Mouse (Mus musculus): ENCODE data around the gene Rbm48. TPM values are rescaled to one million over a fixed set of nuclear protein-coding genes. Genes with fewer than 3 reads are reported as not detected.
A peak's percentile ranks its signal among the peaks of the same experiment; 100 is the strongest.

The Rbm48 gene
- polyA plus RNA-seq, 1 experiment from 2014 or later = 15.5 TPM

DNA sequence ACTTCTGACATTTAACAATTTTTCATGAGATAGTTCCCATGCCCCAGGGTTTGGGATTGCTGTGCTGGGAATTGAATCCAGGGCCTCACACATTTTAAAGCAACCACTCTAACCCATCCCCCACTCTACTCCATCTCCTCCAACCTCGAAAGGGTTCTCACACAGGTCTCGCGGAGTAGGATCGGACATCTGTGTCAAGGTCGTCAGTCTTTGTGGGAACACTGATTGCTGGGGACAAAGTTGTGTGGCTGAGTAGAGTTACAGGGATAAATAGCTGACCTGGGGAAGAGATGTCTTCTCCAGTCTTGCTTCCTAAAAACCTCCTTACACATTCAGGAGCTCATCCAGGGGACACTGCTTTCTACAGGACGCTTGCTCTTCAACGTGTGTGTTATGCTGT lies 17.3 kb downstream of the Rbm48 start:
- ATAC-seq (ENCODE audit: low FRiP score) = no peak
- Histone ChIP-seq H3K4me2 (replicated peaks; ENCODE audit: low read depth, low read length) (no peak overlapping the region), H3K27ac (ENCODE audit: low read depth, low read length) (no peak overlapping the region), H3K4me3 (ENCODE audit: low read depth, low read length) (no peak overlapping the region), H3K27me3 (ENCODE audit: control insufficient read depth, insufficient read depth, low read length) (no peaks in the 10 kb centered on the region), H3K9me3 (ENCODE audit: control insufficient read depth, low read length) (no peaks in the 10 kb centered on the region), H3K9ac (ENCODE audit: low read depth, low read length) (no peak overlapping the region), H3K36me3 (ENCODE audit: control insufficient read depth, insufficient read depth, low read length) (peaks cover 28% of the 10 kb centered on the region), H3K4me1 (replicated peaks; ENCODE audit: control insufficient read depth, insufficient read depth, low read length) (no peaks in the 10 kb centered on the region)
- 95% methylated on average over 7 of the region's 7 CpGs for WGBS
- DNase-seq (ENCODE audit: low spot score) = no peak

DNA sequence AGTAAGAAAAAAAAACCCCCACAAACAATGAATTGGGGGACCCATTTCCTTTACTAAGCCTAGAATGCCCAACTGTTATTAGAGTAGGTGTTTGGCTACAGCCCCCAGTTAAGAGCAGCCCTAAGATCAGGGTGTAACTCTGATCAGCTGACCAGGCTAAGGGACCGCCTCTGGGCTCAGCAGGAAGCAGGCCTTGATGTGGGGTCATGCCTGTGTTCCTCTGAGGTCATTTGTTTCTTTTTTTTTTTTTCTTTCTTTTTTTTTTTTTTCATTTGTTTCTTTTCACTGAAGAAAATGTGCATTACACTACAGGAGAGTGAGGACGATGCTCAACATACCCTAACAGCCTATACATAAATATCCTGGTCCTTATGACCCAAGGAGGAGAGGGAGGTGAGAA lies 18.4 kb downstream of the Rbm48 start:
- Histone ChIP-seq H3K27ac (ENCODE audit: low read depth, low read length) (no peak overlapping the region), H3K9ac (ENCODE audit: low read depth, low read length) (no peak overlapping the region), H3K27me3 (ENCODE audit: control insufficient read depth, insufficient read depth, low read length) (no peaks in the 10 kb centered on the region), H3K4me2 (replicated peaks; ENCODE audit: low read depth, low read length) (no peak overlapping the region), H3K4me1 (replicated peaks; ENCODE audit: control insufficient read depth, insufficient read depth, low read length) (no peaks in the 10 kb centered on the region), H3K36me3 (ENCODE audit: control insufficient read depth, insufficient read depth, low read length) (peaks cover 30% of the 10 kb centered on the region), H3K9me3 (ENCODE audit: control insufficient read depth, low read length) (no peaks in the 10 kb centered on the region), H3K4me3 (ENCODE audit: low read depth, low read length) (no peak overlapping the region)
- DNase-seq (ENCODE audit: low spot score) (no peak), ATAC-seq (ENCODE audit: low FRiP score) (no peak)
- WGBS = 84% methylated on average over 2 of the region's 2 CpGs

DNA sequence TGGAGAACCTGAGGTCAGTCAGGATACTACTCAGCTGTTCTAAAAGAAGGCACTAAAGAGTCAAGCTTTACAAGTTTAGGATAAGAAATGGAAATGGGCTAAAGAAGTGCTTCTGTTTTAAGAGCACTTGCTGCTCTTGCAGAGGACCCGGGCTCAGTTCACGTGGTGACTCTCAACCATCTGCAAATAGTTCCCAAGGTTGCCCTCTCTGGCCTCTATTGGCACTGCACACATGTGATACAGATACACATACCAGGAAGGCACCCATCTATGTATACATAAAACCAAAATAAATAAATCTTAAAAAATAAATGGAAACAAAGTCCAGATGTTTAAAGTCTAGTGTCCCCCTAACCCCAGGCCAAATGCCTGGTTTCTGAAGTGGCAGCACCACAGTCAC lies 21.6 kb downstream of the Rbm48 start:
- ATAC-seq (ENCODE audit: low FRiP score) (no peak), DNase-seq (ENCODE audit: low spot score) (no peak)
- 94% methylated on average over 2 of the region's 2 CpGs for WGBS
- peaks cover 42% of the 10 kb centered on the region for H3K36me3 ChIP-seq (ENCODE audit: control insufficient read depth, insufficient read depth, low read length)
- no peak overlapping the region for H3K27ac ChIP-seq (ENCODE audit: low read depth, low read length)
- H3K27me3 ChIP-seq (ENCODE audit: control insufficient read depth, insufficient read depth, low read length) = no peaks in the 10 kb centered on the region
- no peaks in the 10 kb centered on the region for H3K4me1 ChIP-seq (replicated peaks; ENCODE audit: control insufficient read depth, insufficient read depth, low read length)
- no peak overlapping the region for H3K4me2 ChIP-seq (replicated peaks; ENCODE audit: low read depth, low read length)
- H3K9ac ChIP-seq (ENCODE audit: low read depth, low read length) = no peak overlapping the region
- no peaks in the 10 kb centered on the region for H3K9me3 ChIP-seq (ENCODE audit: control insufficient read depth, low read length)
- H3K4me3 ChIP-seq (ENCODE audit: low read depth, low read length) = no peak overlapping the region

DNA sequence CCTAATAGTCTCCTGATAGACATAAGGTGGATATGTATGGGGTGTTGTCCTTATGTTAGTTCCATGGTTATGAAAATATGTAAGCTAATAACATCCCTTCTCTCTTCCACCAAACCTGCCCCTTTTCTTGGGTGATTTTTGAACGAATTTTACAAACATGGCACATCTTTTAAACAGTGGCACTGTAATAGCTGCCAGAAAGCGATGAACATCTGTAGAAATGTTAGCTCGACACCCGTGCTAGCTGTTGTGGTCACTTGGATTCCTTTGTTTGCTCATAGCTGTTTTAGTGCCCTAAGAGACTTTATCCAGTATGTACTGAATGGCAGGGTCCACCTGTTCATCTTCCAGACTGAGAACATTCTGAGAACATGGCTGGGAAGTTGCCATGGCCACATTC lies 25.1 kb downstream of the Rbm48 start, which contains the start of gene 1700109H08Rik:
TSS of gene 1700109H08Rik (plus strand) at position 301 of the 400 bp plus-strand sequence.
- no peak within 1 kb of the TSS for H3K4me2 ChIP-seq (replicated peaks; ENCODE audit: low read depth, low read length)
- H3K36me3 ChIP-seq (ENCODE audit: control insufficient read depth, insufficient read depth, low read length) = peaks cover 30% of the 10 kb centered on the region
- WGBS = 97% methylated on average over 4 of the region's 4 CpGs
- H3K27ac ChIP-seq (ENCODE audit: low read depth, low read length) = no peak within 1 kb of the TSS
- no peaks in the 10 kb centered on the region for H3K27me3 ChIP-seq (ENCODE audit: control insufficient read depth, insufficient read depth, low read length)
- H3K4me3 ChIP-seq (ENCODE audit: low read depth, low read length) = no peak within 1 kb of the TSS
- no peaks in the 10 kb centered on the region for H3K4me1 ChIP-seq (replicated peaks; ENCODE audit: control insufficient read depth, insufficient read depth, low read length)
- ATAC-seq (ENCODE audit: low FRiP score) (no peak), DNase-seq (ENCODE audit: low spot score) (no peak)
- no peak within 1 kb of the TSS for H3K9ac ChIP-seq (ENCODE audit: low read depth, low read length)
- H3K9me3 ChIP-seq (ENCODE audit: control insufficient read depth, low read length) = no peaks in the 10 kb centered on the region

DNA sequence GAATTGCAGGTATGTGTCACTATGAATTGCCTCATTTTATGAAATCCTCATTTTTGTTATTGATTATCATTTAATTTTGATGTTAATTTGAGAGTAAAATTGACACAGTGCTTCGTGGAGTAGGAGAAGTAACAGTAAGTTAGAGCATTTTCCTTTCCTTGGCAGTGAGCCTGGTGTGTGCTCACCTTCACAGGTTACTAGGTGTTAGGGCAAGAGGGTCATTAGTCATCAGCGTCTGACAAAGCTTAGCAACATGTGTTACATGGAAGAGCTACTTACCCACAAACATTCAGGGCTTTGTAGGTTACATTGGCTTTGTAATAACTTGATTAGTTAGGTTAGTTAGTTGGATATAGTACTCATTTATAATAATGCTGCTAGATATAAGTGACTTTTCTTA lies 42.2 kb downstream of the Rbm48 start:
- Histone ChIP-seq H3K27me3 (ENCODE audit: control insufficient read depth, insufficient read depth, low read length) (no peaks in the 10 kb centered on the region), H3K27ac (ENCODE audit: low read depth, low read length) (no peak overlapping the region), H3K36me3 (ENCODE audit: control insufficient read depth, insufficient read depth, low read length) (no peaks in the 10 kb centered on the region), H3K4me3 (ENCODE audit: low read depth, low read length) (no peak overlapping the region), H3K4me1 (replicated peaks; ENCODE audit: control insufficient read depth, insufficient read depth, low read length) (no peaks in the 10 kb centered on the region), H3K9me3 (ENCODE audit: control insufficient read depth, low read length) (no peaks in the 10 kb centered on the region), H3K9ac (ENCODE audit: low read depth, low read length) (no peak overlapping the region), H3K4me2 (replicated peaks; ENCODE audit: low read depth, low read length) (no peak overlapping the region)
- WGBS = 84% methylated on average over 2 of the region's 2 CpGs
- DNase-seq (ENCODE audit: low spot score) (no peak), ATAC-seq (ENCODE audit: low FRiP score) (no peak)

DNA sequence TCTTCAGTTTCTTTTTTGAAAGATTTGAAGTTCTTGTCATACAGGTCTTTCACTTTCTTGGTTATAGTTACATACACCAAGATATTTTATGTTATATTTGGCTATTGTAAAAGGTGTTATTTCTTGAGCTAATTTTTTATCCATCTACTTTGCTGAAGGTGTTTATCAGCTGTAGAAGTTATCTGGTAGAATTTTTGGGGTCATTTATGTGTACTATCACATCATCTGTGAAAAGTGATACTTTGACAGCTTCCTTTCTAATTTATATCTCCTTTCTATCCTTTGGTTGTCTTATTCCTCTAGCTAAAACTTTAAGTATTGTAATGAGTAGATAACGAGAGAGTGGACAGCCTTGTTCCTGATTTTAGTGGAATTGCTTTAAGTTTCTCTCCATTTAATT lies 44.9 kb downstream of the Rbm48 start:
- Histone ChIP-seq H3K4me3 (ENCODE audit: low read depth, low read length) (no peak overlapping the region), H3K27ac (ENCODE audit: low read depth, low read length) (no peak overlapping the region), H3K27me3 (ENCODE audit: control insufficient read depth, insufficient read depth, low read length) (no peaks in the 10 kb centered on the region), H3K36me3 (ENCODE audit: control insufficient read depth, insufficient read depth, low read length) (0 out of 2 replicates have a peak, but pooled peaks cover 2% of the 10 kb centered on the region), H3K4me1 (replicated peaks; ENCODE audit: control insufficient read depth, insufficient read depth, low read length) (no peaks in the 10 kb centered on the region), H3K9ac (ENCODE audit: low read depth, low read length) (no peak overlapping the region), H3K9me3 (ENCODE audit: control insufficient read depth, low read length) (no peaks in the 10 kb centered on the region), H3K4me2 (replicated peaks; ENCODE audit: low read depth, low read length) (no peak overlapping the region)
- 97% methylated on average over 1 of the region's 1 CpGs for WGBS
- DNase-seq (ENCODE audit: low spot score) = no peak
- no peak for ATAC-seq (ENCODE audit: low FRiP score)

DNA sequence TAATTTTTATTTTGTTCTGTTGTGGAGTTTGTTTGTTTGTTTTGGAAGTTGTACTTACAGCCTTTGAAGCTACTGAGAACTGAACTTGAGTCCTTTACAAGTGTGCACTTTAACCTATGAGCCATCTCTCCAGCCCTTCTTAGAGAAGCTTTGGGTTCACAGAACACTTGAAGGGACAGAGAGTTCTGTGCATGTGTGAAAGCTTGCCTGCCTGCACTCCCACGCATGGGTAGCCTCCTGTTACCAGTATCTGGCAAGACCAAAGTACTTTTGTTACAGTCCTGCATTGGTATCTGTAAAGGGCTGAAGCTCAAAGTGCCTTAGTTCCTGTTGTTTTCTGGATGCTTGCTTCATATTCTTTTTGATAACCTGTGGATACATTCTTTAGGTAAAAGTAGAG lies 50.2 kb downstream of the Rbm48 start:
- Histone ChIP-seq H3K4me2 (replicated peaks; ENCODE audit: low read depth, low read length) (no peak overlapping the region), H3K9ac (ENCODE audit: low read depth, low read length) (no peak overlapping the region), H3K4me3 (ENCODE audit: low read depth, low read length) (no peak overlapping the region), H3K36me3 (ENCODE audit: control insufficient read depth, insufficient read depth, low read length) (0 out of 2 replicates have a peak, but pooled peaks cover 2% of the 10 kb centered on the region), H3K27ac (ENCODE audit: low read depth, low read length) (no peak overlapping the region), H3K27me3 (ENCODE audit: control insufficient read depth, insufficient read depth, low read length) (no peaks in the 10 kb centered on the region), H3K4me1 (replicated peaks; ENCODE audit: control insufficient read depth, insufficient read depth, low read length) (no peaks in the 10 kb centered on the region), H3K9me3 (ENCODE audit: control insufficient read depth, low read length) (no peaks in the 10 kb centered on the region)
- ATAC-seq (ENCODE audit: low FRiP score) (no peak), DNase-seq (ENCODE audit: low spot score) (no peak)
- 91% methylated on average over 1 of the region's 1 CpGs for WGBS

DNA sequence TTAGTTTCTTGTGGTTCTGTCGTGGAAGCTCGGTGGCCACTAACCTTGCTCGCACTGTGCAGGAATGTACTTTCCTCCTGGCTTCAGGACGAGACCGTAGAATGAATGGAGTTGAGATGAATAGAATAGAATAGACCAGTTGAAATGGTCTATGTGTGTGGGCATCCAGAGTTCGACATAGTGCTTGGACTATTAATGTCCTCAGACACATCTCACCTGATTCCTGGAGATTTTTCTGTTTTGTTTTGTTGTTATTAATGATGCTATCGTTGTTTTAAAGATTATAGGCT lies 52.0 kb downstream of the Rbm48 start:
- Histone ChIP-seq H3K4me1 (replicated peaks; ENCODE audit: control insufficient read depth, insufficient read depth, low read length) (no peaks in the 10 kb centered on the region), H3K4me3 (ENCODE audit: low read depth, low read length) (peak overlapping the region; percentile 89), H3K27ac (ENCODE audit: low read depth, low read length) (no peak overlapping the region), H3K27me3 (ENCODE audit: control insufficient read depth, insufficient read depth, low read length) (no peaks in the 10 kb centered on the region), H3K9me3 (ENCODE audit: control insufficient read depth, low read length) (no peaks in the 10 kb centered on the region), H3K4me2 (replicated peaks; ENCODE audit: low read depth, low read length) (peak overlapping the region; percentile 52), H3K9ac (ENCODE audit: low read depth, low read length) (peak overlapping the region; percentile 95), H3K36me3 (ENCODE audit: control insufficient read depth, insufficient read depth, low read length) (0 out of 2 replicates have a peak, but pooled peaks cover 2% of the 10 kb centered on the region)
- WGBS = 12% methylated on average over 7 of the region's 7 CpGs
- ATAC-seq (ENCODE audit: low FRiP score) (peak; percentile 31; the same call in 1 of the 2 replicates), DNase-seq (ENCODE audit: low spot score) (no peak)

DNA sequence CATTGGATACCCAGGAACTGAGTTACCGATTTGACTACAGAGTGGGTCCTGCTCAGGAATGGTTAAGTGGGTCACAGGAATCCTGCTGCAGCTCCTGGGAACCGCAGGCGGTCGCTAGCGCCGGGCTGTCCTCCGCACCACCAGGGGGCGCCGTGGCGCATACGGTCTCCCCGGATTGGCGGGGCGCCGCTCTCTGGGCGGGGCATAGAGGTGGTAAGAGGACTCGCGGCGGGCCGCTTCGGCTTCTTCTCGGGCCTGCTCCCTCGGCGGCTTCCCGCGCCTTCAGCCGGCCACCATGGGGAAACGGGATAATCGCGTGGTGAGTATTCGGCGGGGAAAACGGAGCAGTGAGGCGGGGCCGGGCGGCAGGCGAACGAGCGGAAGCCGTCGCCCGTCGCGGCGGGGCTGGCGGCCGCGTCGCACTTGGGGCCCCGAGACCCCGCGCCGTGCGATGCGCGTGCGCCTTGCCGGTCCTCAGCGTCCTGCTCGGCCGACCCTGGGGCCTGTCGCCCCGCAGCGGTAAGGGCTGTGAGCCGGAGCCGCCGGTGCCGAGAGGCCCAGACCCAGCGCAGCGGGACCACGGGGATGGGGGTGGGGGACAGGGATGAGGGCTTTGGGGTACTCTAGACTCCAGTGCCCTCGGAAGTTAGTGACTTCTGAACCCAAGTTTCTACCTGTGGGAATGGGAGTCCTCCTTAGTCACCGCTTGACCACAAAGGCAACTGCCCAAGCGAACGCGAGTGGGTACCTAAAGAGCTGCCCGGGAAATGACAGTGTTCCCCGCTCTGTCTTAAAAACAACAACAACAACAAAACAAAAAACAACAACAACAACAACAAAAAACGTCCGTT lies 52.5 kb downstream of the Rbm48 start, which contains the start of gene Fam133b:
TSS of gene Fam133b (plus strand) at position 205 of the 851 bp plus-strand sequence.
- peak; percentile 98 for DNase-seq (ENCODE audit: low spot score)
- Histone ChIP-seq H3K9me3 (ENCODE audit: control insufficient read depth, low read length) (no peaks in the 10 kb centered on the region), H3K27ac (ENCODE audit: low read depth, low read length) (peak within 1 kb of the TSS; percentile 79), H3K27me3 (ENCODE audit: control insufficient read depth, insufficient read depth, low read length) (no peaks in the 10 kb centered on the region), H3K4me2 (replicated peaks; ENCODE audit: low read depth, low read length) (peak within 1 kb of the TSS; percentile 52), H3K4me1 (replicated peaks; ENCODE audit: control insufficient read depth, insufficient read depth, low read length) (no peaks in the 10 kb centered on the region), H3K9ac (ENCODE audit: low read depth, low read length) (peak within 1 kb of the TSS; percentile 95), H3K36me3 (ENCODE audit: control insufficient read depth, insufficient read depth, low read length) (0 out of 2 replicates have a peak, but pooled peaks cover 2% of the 10 kb centered on the region), H3K4me3 (ENCODE audit: low read depth, low read length) (peak within 1 kb of the TSS; percentile 89)
- ATAC-seq (ENCODE audit: low FRiP score) = peak; percentile 98
- under 1% methylated on average over 59 of the region's 80 CpGs for WGBS

All from hindbrain, embryonic 11.5 days (tissue).